In the genomic region with DNA sequence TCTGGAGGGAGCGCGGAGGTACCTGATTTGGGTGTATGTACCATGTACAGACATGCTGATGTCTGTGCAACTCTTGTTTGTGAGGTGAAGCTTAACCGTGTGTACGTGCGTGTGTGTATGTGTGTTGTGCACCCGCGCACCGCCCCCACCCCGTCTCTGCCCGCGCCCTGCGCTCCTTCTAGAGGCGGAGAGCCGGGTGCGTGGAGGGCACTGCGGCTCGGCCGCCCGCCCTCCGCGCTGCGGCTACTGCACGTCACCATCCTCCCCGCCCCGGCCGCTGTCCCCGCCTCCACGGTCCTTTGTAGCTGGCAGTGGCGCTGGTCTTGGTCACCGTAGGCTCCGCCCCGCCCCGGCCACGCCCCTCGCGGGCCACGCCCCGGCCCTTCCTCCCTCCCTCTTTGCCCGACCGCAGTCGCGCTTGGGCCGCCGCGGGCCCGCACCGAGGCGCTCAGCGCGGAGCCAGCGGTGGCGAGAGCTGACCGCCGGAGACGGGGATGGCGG, we compare ENCODE assay signal across 9 mouse cellular contexts. TPM values are rescaled to one million over a fixed set of nuclear protein-coding genes. Genes with fewer than 3 reads are reported as not detected.
DNase-seq lines count a peak whose midpoint lies in the region; ATAC-seq and TF ChIP-seq lines count a peak whose summit lies in the region.
"Had no signal": no experiment of that assay in that cellular context is flagged by ENCODE, and none has a peak within 500 bp of the region (broad histone marks: within the 10 kb centered on the region; RNA-seq: fewer than 3 reads in every experiment).

TSS of gene Crmp1 (plus strand) at position 290 of the 501 bp plus-strand sequence.

- no peaks in the 10 kb centered on the region for H3K36me3 ChIP-seq in kidney, adult 2 months (ENCODE audit: control insufficient read depth, insufficient read depth, low read length)
- no peaks in the 10 kb centered on the region for H3K36me3 ChIP-seq in intestine, embryonic 16.5 days (ENCODE audit: control insufficient read depth, insufficient read depth, low read length)
- H3K36me3 ChIP-seq in liver, embryonic 13.5 days, result no peaks in the 10 kb centered on the region

- H3K4me2 ChIP-seq in intestine, embryonic 16.5 days (ENCODE audit: low read depth, low read length), result peak within 1 kb of the TSS; percentile 71
- peak within 1 kb of the TSS; percentile 50 for H3K4me2 ChIP-seq in liver, embryonic 13.5 days

- peak; percentile 19 for DNase-seq in kidney, adult 2 months
- no peak for DNase-seq in kidney, adult 18-20 months
- peak; percentile 97 for DNase-seq in brain, adult 2 months (ENCODE audit: low read depth, low spot score)
- DNase-seq in liver, embryonic 13.5 days, result peak; percentile 29
- DNase-seq in right cerebral cortex, postnatal 14 days, result peak; percentile 87
- no peak for DNase-seq in thymus, postnatal 14 days

- H3K4me3 ChIP-seq in kidney, adult 2 months (ENCODE audit: insufficient read depth, low read depth, low read length), result no peak within 1 kb of the TSS
- 0 out of 2 replicates have a peak within 1 kb of the TSS, but pooled peaks have one; percentile 5 for H3K4me3 ChIP-seq in embryonic fibroblast, embryonic 13.5 days (ENCODE audit: insufficient read depth, low read length)
- peak within 1 kb of the TSS; percentile 44 for H3K4me3 ChIP-seq in intestine, embryonic 16.5 days (ENCODE audit: low read length)
- peak within 1 kb of the TSS; percentile 26 for H3K4me3 ChIP-seq in liver, embryonic 13.5 days (replicated peaks)

- 0 out of 2 replicates have a peak, but pooled peaks cover 3% of the 10 kb centered on the region for H3K27me3 ChIP-seq in kidney, adult 2 months (replicated peaks; ENCODE audit: control insufficient read depth, insufficient read depth, low read length)
- H3K27me3 ChIP-seq in intestine, embryonic 16.5 days (replicated peaks; ENCODE audit: control insufficient read depth, insufficient read depth, low read length), result peaks cover 70% of the 10 kb centered on the region
- peaks cover 68% of the 10 kb centered on the region for H3K27me3 ChIP-seq in liver, embryonic 13.5 days

- H3K9me3 ChIP-seq in intestine, embryonic 16.5 days (ENCODE audit: control insufficient read depth, low read length), result no peaks in the 10 kb centered on the region
- H3K9me3 ChIP-seq in liver, embryonic 13.5 days (replicated peaks), result no peaks in the 10 kb centered on the region

- WGBS in kidney, adult 2 months, result 1% methylated on average over 56 of the region's 56 CpGs
- WGBS in intestine, embryonic 16.5 days, result 2% methylated on average over 41 of the region's 56 CpGs
- 3% methylated on average over 56 of the region's 56 CpGs for WGBS in liver, embryonic 13.5 days (ENCODE audit: insufficient replicate concordance)

- H3K27ac ChIP-seq in kidney, adult 2 months (ENCODE audit: insufficient read depth, low read depth, low read length), result no peak within 1 kb of the TSS
- H3K27ac ChIP-seq in embryonic fibroblast, embryonic 13.5 days (ENCODE audit: insufficient read depth, low read length), result no peak within 1 kb of the TSS
- H3K27ac ChIP-seq in intestine, embryonic 16.5 days (ENCODE audit: low read length), result no peak within 1 kb of the TSS
- H3K27ac ChIP-seq in liver, embryonic 13.5 days, result no peak within 1 kb of the TSS

- ATAC-seq in intestine, embryonic 16.5 days, result peak; percentile 76
- peak; percentile 67 for ATAC-seq in liver, embryonic 13.5 days (ENCODE audit: low read depth)
- ATAC-seq: Patski had no signal

- H3K9ac ChIP-seq in intestine, embryonic 16.5 days (ENCODE audit: low read depth, low read length), result no peak within 1 kb of the TSS
- H3K9ac ChIP-seq in liver, embryonic 13.5 days, result no peak within 1 kb of the TSS

- TF ChIP-seq CTCF in kidney, adult 2 months (conservative IDR thresholded peaks at IDR 0.05; ENCODE audit: insufficient read depth, insufficient read length, low read depth, low read length), result no peak
- no peak for TF ChIP-seq CTCF in embryonic fibroblast, embryonic 13.5 days (IDR thresholded peaks at IDR 0.05; ENCODE audit: borderline replicate concordance, insufficient read depth, low read length)

- no peaks in the 10 kb centered on the region for H3K4me1 ChIP-seq in kidney, adult 2 months (ENCODE audit: control insufficient read depth, insufficient read depth, low read length)
- 0 out of 2 replicates have a peak, but pooled peaks cover 2% of the 10 kb centered on the region for H3K4me1 ChIP-seq in embryonic fibroblast, embryonic 13.5 days (ENCODE audit: control insufficient read depth, insufficient read depth, low read length)
- peaks cover 13% of the 10 kb centered on the region for H3K4me1 ChIP-seq in intestine, embryonic 16.5 days (ENCODE audit: control insufficient read depth, insufficient read depth, low read length)
- H3K4me1 ChIP-seq in liver, embryonic 13.5 days (replicated peaks), result peaks cover 8% of the 10 kb centered on the region; the same call in 1 of the 2 replicates

- no peak for TF ChIP-seq POLR2A in kidney, adult 2 months (IDR thresholded peaks at IDR 0.05; ENCODE audit: low read depth, low read length)
- no peak for TF ChIP-seq POLR2A in embryonic fibroblast, embryonic 13.5 days (IDR thresholded peaks at IDR 0.05; ENCODE audit: low read depth, low read length)

RNA-seq across cellular contexts. Expression of gene Crmp1, which starts in this region (rescaled TPM):
- 0.57 and 0.59 TPM in 2 replicates for polyA plus RNA-seq in kidney, adult 2 months (2012; rRNA removed)
- polyA plus RNA-seq in embryonic fibroblast, embryonic 13.5 days (2011; ENCODE audit: insufficient read length, low read depth, missing spikeins), result 7.5 and 11.2 TPM in 2 replicates
- polyA plus RNA-seq in intestine, embryonic 16.5 days (2015; fragmentation: Nextera tagmentation; extraction: Ambion mirVana), result 25.2 and 26.0 TPM in 2 replicates
- 1.8 and 2.4 TPM in 2 replicates for polyA plus RNA-seq in liver, embryonic 13.5 days (2015; fragmentation: Nextera tagmentation; extraction: Ambion mirVana)

Comparison
In these comparisons a context has a peak if more than half of its experiments do, and no peak if none do; other contexts are left out.
1. Peak in DNase-seq in kidney, adult 2 months; RNA of the gene not detected or under 1 TPM.
2. DNase-seq: peak in brain, adult 2 months (single experiment), liver, embryonic 13.5 days (single experiment) and right cerebral cortex, postnatal 14 days (single experiment); none in kidney, adult 18-20 months (single experiment) and thymus, postnatal 14 days (single experiment).